Mouse (Mus musculus) CD4-positive helper T cell, adult 2 months (primary cell): Measurements from ENCODE around the gene Zmynd10.

ENCODE experiments used
- DNase-seq: peaks from one replicate; pipeline ENCODE4 v3.0.0-alpha.2; 2012; ENCODE audit warnings: low read depth, missing footprints, low spot score

Zmynd10 gene

GRCm38 (mm10) chr9:107547026-107547425, at the start of gene Zmynd10:
Gene Zmynd10, plus strand, starts transcription at chr9:107547298.
- peak; percentile 86 for DNase-seq

GRCm38 (mm10) chr9:107500708-107501286, 46.3 kb upstream of the Zmynd10 start:
- no peak for DNase-seq

- no peak for DNase-seq
These were observed 44.8 kb upstream of the Zmynd10 start for GRCm38 (mm10) chr9:107502131-107502846.

- DNase-seq, result no peak
These were observed 42.2 kb upstream of the Zmynd10 start for GRCm38 (mm10) chr9:107504662-107505537.

- no peak for DNase-seq
These were observed 38.8 kb upstream of the Zmynd10 start for GRCm38 (mm10) chr9:107508266-107508665.

GRCm38 (mm10) chr9:107510384-107511100, 36.6 kb upstream of the Zmynd10 start:
- DNase-seq, result no peak

GRCm38 (mm10) chr9:107511436-107511835, 35.7 kb upstream of the Zmynd10 start:
- DNase-seq, result no peak

GRCm38 (mm10) chr9:107512326-107512725, 34.8 kb upstream of the Zmynd10 start:
- no peak for DNase-seq

GRCm38 (mm10) chr9:107514303-107514955, 32.7 kb upstream of the Zmynd10 start:
- DNase-seq, result peak; percentile 67

- DNase-seq, result no peak
These were observed 26.8 kb upstream of the Zmynd10 start for GRCm38 (mm10) chr9:107520331-107520730.

GRCm38 (mm10) chr9:107521190-107521589, 25.9 kb upstream of the Zmynd10 start:
- DNase-seq, result no peak

- peak; percentile 30 for DNase-seq
These were observed 25.2 kb upstream of the Zmynd10 start for GRCm38 (mm10) chr9:107521711-107522399.

GRCm38 (mm10) chr9:107522400-107522711, 24.7 kb upstream of the Zmynd10 start:
- DNase-seq, result no peak

- peak; percentile 83 for DNase-seq
These were observed 20.7 kb upstream of the Zmynd10 start for GRCm38 (mm10) chr9:107526198-107527026.

GRCm38 (mm10) chr9:107533791-107534407, 13.2 kb upstream of the Zmynd10 start, which contains the start of gene Tmem115:
Gene Tmem115, plus strand, starts transcription at chr9:107533945.
- peak; percentile 94 for DNase-seq

GRCm38 (mm10) chr9:107534408-107535202, 12.5 kb upstream of the Zmynd10 start:
- DNase-seq, result no peak

GRCm38 (mm10) chr9:107538231-107538630, 8.9 kb upstream of the Zmynd10 start:
- DNase-seq, result no peak

- no peak for DNase-seq
These were observed 8.4 kb upstream of the Zmynd10 start for GRCm38 (mm10) chr9:107538711-107539110.
